Mouse (Mus musculus) limb, embryonic 13.5 days (tissue): ENCODE data around the gene Tpsg1. TPM values are rescaled to one million over a fixed set of nuclear protein-coding genes. Genes with fewer than 3 reads are reported as not detected.

Experiments
- ATAC-seq: fragments of 200-750 bp; cut with Nextera tagmentation; 2 replicates; pipeline ENCODE4 v1.8.0; 2017; ENCODE audit warnings: low read depth, moderate number of reproducible peaks, moderate TSS enrichment; ENCODE audit not compliant: low FRiP score
- H3K27ac ChIP-seq: fragments of 300-500 bp; sonication (generic); 2 replicates; pipeline ENCODE4 v1.5.1; 2015; ENCODE audit warnings: inconsistent platforms, mild to moderate bottlenecking, moderate library complexity
- H3K27me3 ChIP-seq: fragments of 300-500 bp; sonication (generic); 2 replicates; pipeline ENCODE4 v1.6.1; 2015; ENCODE audit warnings: mild to moderate bottlenecking, inconsistent platforms
- H3K36me3 ChIP-seq: fragments of 300-500 bp; sonication (generic); 2 replicates; pipeline ENCODE4 v1.6.1; 2015; ENCODE audit warnings: inconsistent platforms, mild to moderate bottlenecking, moderate library complexity
- H3K4me1 ChIP-seq: fragments of 300-500 bp; sonication (generic); 2 replicates; pipeline ENCODE4 v1.6.1; 2015; ENCODE audit warnings: inconsistent platforms
- H3K4me2 ChIP-seq: fragments of 300-500 bp; sonication (generic); replicated peaks from 2 replicates; pipeline ENCODE4 v1.6.1; 2015; ENCODE audit warnings: inconsistent platforms, mild to moderate bottlenecking, moderate library complexity
- H3K4me3 ChIP-seq: fragments of 300-500 bp; sonication (generic); 2 replicates; pipeline ENCODE4 v1.5.1; 2015; ENCODE audit warnings: moderate library complexity, mild to moderate bottlenecking, inconsistent platforms
- H3K9ac ChIP-seq: fragments of 300-500 bp; sonication (generic); 2 replicates; pipeline ENCODE4 v1.6.1; 2015; ENCODE audit warnings: mild to moderate bottlenecking, inconsistent platforms
- H3K9me3 ChIP-seq: fragments of 300-500 bp; sonication (generic); 2 replicates; pipeline ENCODE4 v1.6.1; 2016; ENCODE audit warnings: inconsistent platforms
- WGBS: fragments of 180-500 bp; shearing (Covaris S2); methylation state at CpG from one replicate; pipeline ENCODE4 v1.1.7; 2015; 5-methylcytosine and 5-hydroxymethylcytosine counted together
- polyA plus RNA-seq: library from polyadenylated mRNA; unstranded; fragments of >200 nt; fragmentation: Nextera tagmentation; extraction: Ambion mirVana; gene quantifications from 2 replicates; pipeline ENCODE4 v1.2.1, GENCODE M21; 2015

Tpsg1 gene
- polyA plus RNA-seq, 1 experiment from 2014 or later = 1.8 TPM

DNA sequence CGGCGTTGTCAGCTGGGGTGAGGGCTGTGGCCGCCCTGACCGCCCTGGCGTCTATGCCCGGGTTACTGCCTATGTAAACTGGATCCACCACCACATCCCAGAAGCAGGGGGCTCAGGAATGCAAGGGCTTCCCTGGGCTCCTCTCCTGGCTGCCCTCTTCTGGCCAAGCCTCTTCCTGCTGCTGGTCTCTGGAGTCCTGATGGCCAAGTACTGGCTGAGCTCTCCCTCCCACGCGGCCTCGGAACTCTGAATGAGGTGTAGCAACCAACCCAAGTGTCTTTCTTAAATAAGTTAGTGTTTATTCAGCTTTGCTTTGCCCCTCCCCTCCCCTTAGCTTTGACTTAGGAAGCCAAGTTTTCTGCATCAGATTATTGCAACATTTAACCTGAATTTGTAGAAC is 4.9 kb downstream of the Tpsg1 start:
- 57% methylated on average over 9 of the region's 9 CpGs for WGBS
- no peak; the same call in 1 of the 2 replicates for ATAC-seq
- Histone ChIP-seq H3K4me1 (no peaks in the 10 kb centered on the region), H3K9ac (no peak overlapping the region), H3K4me2 (no peak overlapping the region), H3K27ac (no peak overlapping the region), H3K27me3 (no peaks in the 10 kb centered on the region), H3K36me3 (peaks cover 43% of the 10 kb centered on the region), H3K9me3 (no peaks in the 10 kb centered on the region), H3K4me3 (no peak overlapping the region)

DNA sequence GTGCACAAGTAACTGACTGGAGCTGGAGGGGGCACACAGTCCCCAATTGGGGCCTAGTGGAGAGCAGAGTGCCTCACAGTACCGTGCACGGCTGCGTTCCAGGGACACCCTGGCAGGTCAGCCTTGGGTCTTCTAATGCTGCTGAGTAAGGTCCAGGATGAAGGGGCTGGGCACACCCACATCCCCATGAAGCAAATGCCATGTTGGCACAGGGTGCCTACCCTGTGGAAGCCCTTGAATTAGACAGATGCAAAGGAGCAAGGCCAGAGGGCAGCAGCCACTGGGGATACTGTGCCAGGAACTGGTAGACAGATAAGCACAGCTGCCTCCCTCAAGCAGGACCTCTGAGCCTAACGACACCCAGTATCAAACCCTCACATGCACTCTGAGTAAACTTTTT is 25.5 kb downstream of the Tpsg1 start:
- Histone ChIP-seq H3K27ac (no peak overlapping the region), H3K27me3 (no peaks in the 10 kb centered on the region), H3K9me3 (no peaks in the 10 kb centered on the region), H3K4me1 (peaks cover 16% of the 10 kb centered on the region), H3K4me3 (no peak overlapping the region), H3K9ac (no peak overlapping the region), H3K36me3 (peaks cover 71% of the 10 kb centered on the region), H3K4me2 (no peak overlapping the region)
- 88% methylated on average over 4 of the region's 4 CpGs for WGBS
- no peak for ATAC-seq

DNA sequence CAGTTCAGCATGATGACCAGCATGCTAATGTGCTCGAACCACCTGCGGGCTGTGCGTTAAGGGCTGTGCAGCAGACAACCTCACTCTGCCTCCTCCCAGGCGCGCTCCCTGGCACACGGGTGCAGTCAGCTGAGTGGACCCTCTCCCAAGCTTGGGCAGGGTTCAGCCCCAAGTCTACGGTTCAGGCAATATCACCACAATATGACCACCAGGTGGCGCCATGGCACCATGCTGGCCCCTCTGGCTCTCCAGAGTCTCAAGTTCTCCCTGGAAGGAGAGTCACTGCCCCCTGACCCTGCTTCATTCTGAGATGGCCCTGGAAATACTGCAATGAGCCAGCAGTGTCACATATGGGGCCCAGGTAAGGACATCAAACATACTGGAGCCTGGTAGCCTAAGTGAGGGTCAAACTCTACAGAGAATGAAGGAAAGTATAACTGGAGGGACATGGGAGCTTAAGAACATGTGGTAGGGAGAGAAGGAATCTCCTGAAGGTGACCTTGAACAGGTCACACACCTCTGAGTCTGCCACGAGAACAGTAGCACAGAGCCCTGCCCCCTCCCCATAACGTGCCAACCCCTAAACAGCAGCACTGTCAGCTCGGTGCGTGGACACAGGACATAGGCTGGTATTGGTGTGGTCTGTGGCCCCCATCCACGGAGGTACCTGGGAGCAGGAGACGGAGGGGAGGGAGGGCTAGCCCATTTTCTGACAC is 28.9 kb downstream of the Tpsg1 start:
- no peak overlapping the region for H3K4me3 ChIP-seq
- H3K9me3 ChIP-seq = no peaks in the 10 kb centered on the region
- no peak overlapping the region for H3K4me2 ChIP-seq
- ATAC-seq = peak; percentile 33; the same call in 1 of the 2 replicates
- 0 out of 2 replicates have a peak, but pooled peaks cover 3% of the 10 kb centered on the region for H3K27me3 ChIP-seq
- peaks cover 22% of the 10 kb centered on the region for H3K4me1 ChIP-seq
- peaks cover 40% of the 10 kb centered on the region for H3K36me3 ChIP-seq
- no peak overlapping the region for H3K27ac ChIP-seq
- WGBS = 25% methylated on average over 14 of the region's 14 CpGs
- H3K9ac ChIP-seq = no peak overlapping the region

DNA sequence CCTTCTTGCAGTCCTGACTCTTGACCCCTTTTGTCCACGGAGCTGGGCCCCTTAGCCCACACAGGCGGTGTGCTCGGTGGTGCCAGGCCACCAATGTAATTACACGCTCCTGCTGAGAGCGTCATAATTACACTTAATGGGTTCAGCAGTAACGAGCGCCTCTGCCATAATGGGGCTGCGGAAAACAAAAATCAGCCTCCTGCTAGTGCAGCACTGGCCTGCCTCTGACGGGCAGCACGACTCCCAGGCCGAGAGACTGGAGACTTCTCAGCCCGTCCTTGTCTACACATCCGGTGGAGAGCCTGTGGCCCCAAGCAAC is 29.4 kb downstream of the Tpsg1 start:
- H3K27me3 ChIP-seq = 0 out of 2 replicates have a peak, but pooled peaks cover 3% of the 10 kb centered on the region
- peaks cover 40% of the 10 kb centered on the region for H3K36me3 ChIP-seq
- 15% methylated on average over 13 of the region's 13 CpGs for WGBS
- H3K27ac ChIP-seq = no peak overlapping the region
- H3K4me3 ChIP-seq = no peak overlapping the region
- 0 out of 2 replicates have a peak overlapping the region, but pooled peaks have one; percentile 13 for H3K9ac ChIP-seq
- H3K9me3 ChIP-seq = no peaks in the 10 kb centered on the region
- H3K4me1 ChIP-seq = peaks cover 22% of the 10 kb centered on the region
- ATAC-seq = no peak
- no peak overlapping the region for H3K4me2 ChIP-seq

DNA sequence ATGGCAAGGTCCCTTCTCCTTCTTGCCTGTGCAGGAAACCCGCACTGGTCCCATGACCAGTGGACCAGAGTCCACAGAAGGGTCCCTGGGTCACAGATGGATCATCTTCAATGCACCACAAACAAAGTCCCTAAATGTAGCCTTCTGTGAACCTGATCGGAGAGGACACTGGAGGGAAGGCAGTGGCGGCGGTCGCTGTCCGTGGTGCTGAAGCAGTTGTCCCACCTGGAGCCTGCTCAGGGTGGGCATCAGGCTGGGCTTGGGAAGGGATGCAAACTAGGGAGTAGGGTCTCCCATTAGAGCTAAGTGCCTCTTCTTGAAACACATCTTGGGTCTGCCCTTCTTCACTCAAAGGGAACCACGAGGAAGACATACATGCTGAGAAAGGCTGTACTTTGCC is 31.4 kb downstream of the Tpsg1 start:
- H3K4me2 ChIP-seq = no peak overlapping the region
- H3K9me3 ChIP-seq = no peaks in the 10 kb centered on the region
- H3K4me1 ChIP-seq = peaks cover 33% of the 10 kb centered on the region
- WGBS = 6% methylated on average over 7 of the region's 7 CpGs
- peaks cover 26% of the 10 kb centered on the region for H3K36me3 ChIP-seq
- H3K27ac ChIP-seq = no peak overlapping the region
- ATAC-seq = no peak
- H3K27me3 ChIP-seq = 0 out of 2 replicates have a peak, but pooled peaks cover 3% of the 10 kb centered on the region
- no peak overlapping the region for H3K9ac ChIP-seq
- no peak overlapping the region for H3K4me3 ChIP-seq

- H3K4me1 ChIP-seq = peaks cover 43% of the 10 kb centered on the region
- no peak overlapping the region for H3K4me3 ChIP-seq
- H3K36me3 ChIP-seq = peaks cover 23% of the 10 kb centered on the region
- whole genome bisulfite sequencing = 49% methylated on average over 4 of the region's 4 CpGs
- H3K4me2 ChIP-seq = no peak overlapping the region
- no peak overlapping the region for H3K9ac ChIP-seq
- ATAC-seq = no peak
- H3K27ac ChIP-seq = no peak overlapping the region
- no peaks in the 10 kb centered on the region for H3K9me3 ChIP-seq
- H3K27me3 ChIP-seq = 0 out of 2 replicates have a peak, but pooled peaks cover 3% of the 10 kb centered on the region
Measured at GRCm38 (mm10) chr17:25401491-25401890, 32.4 kb downstream of the Tpsg1 start.

DNA sequence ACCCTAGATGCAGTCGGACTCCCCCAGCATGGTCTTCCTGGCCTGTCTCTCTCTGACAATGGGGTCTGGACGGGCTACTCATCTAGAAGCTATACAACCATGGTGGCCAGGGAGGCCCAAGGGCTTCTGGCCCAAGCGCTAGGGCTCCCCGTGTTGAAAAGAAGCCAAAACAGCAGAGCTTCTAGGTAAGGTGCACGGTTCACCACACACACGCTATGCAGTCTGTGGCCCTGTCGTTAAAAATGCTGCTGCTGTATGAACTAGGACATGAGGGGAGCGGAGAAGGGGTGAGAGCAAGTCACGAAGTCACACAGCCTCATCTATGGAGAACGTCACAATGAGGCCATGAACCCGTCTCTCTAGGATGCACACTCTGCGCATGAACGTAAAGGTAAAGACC is 33.2 kb downstream of the Tpsg1 start:
- H3K27me3 ChIP-seq = 0 out of 2 replicates have a peak, but pooled peaks cover 3% of the 10 kb centered on the region
- no peak overlapping the region for H3K27ac ChIP-seq
- 83% methylated on average over 13 of the region's 13 CpGs for WGBS
- H3K4me2 ChIP-seq = no peak overlapping the region
- no peaks in the 10 kb centered on the region for H3K9me3 ChIP-seq
- H3K36me3 ChIP-seq = peaks cover 16% of the 10 kb centered on the region
- no peak overlapping the region for H3K9ac ChIP-seq
- H3K4me3 ChIP-seq = no peak overlapping the region
- no peak for ATAC-seq
- peaks cover 51% of the 10 kb centered on the region for H3K4me1 ChIP-seq

DNA sequence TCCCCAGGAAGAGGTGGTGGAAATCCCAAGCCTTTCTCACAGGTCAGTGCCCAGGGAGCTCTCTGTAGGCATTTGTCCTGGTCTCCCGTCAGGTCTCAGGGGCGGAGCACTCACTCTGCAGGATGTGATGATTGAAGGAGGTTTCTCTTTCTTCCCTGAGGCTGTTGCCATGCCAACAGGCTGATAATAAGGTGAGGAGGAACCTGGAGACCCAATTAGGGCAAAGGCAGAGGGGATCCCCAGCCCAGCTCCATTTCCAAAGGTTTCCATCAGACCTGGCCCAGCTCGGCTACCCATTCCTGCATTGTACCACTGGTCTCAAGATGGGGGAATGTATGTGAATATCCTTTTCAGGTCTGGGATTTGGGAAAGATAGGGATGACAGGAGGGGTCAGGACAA is 35.1 kb downstream of the Tpsg1 start:
- no peak overlapping the region for H3K4me2 ChIP-seq
- H3K27ac ChIP-seq = no peak overlapping the region
- peaks cover 56% of the 10 kb centered on the region for H3K4me1 ChIP-seq
- H3K9me3 ChIP-seq = no peaks in the 10 kb centered on the region
- H3K36me3 ChIP-seq = peaks cover 13% of the 10 kb centered on the region; the same call in 1 of the 2 replicates
- H3K4me3 ChIP-seq = no peak overlapping the region
- 0 out of 2 replicates have a peak, but pooled peaks cover 3% of the 10 kb centered on the region for H3K27me3 ChIP-seq
- H3K9ac ChIP-seq = no peak overlapping the region
- 46% methylated on average over 3 of the region's 3 CpGs for WGBS
- ATAC-seq = no peak

DNA sequence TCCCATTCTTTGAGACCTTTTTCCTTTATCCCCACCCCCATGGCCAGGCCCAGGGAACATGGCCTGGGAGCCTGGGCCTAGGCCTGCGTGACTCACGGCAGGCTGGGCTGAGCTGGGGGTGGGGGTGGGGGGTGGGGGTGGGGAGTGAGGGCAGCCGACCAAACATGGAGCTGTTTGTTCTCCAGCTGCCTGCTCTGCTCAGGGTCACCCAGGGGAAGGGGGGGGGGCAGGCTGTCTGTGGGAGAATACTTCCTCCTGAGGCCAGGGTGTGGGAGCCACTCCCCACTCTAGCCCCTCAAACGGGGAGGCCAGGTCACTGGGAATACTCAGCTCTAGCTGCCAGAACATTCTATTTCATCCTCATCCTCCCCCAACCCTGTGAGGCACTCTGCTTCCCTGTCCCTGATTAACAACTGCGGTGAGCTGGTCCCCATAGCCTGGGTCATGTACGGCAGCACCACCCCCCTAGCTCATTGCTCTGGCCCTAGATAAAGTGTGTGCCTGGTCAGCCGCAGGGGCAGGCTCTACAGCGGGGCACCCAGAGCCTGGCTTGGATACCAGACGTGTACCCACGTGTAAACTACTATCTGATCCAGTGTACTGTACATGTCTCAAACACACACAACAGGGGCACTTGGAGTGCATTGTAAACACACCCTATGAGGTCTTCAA is 36.3 kb downstream of the Tpsg1 start:
- Histone ChIP-seq H3K36me3 (peaks cover 13% of the 10 kb centered on the region; the same call in 1 of the 2 replicates), H3K4me3 (no peak overlapping the region), H3K4me2 (peak overlapping the region; percentile 12), H3K9me3 (no peaks in the 10 kb centered on the region), H3K27me3 (0 out of 2 replicates have a peak, but pooled peaks cover 3% of the 10 kb centered on the region), H3K4me1 (peaks cover 58% of the 10 kb centered on the region), H3K9ac (0 out of 2 replicates have a peak overlapping the region, but pooled peaks have one; percentile 25), H3K27ac (peak overlapping the region; percentile 48)
- peak; percentile 55; the same call in 1 of the 2 replicates for ATAC-seq
- WGBS = 15% methylated on average over 9 of the region's 10 CpGs

DNA sequence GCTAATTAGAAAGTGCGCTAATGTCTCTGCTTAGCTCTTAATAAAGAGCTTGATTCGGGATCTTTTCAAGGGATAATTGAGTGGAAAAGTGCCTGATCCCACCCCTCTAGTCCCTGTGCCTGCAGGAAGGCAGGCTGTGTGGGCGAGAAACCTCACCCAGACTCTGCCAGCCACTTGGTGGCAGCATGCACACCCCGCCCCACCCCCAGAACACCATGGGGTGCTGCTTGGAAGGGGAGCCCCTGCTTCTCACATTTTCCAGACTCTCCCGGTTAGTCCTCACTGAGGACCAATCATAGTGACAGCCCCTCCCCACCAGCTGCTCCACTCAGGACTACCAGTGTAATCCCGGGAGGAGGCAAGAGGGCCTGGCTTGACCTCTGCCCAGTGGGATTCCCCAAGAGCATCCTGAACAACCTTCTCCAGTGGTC is 37.0 kb downstream of the Tpsg1 start:
- Histone ChIP-seq H3K4me1 (peaks cover 65% of the 10 kb centered on the region), H3K9me3 (no peaks in the 10 kb centered on the region)

DNA sequence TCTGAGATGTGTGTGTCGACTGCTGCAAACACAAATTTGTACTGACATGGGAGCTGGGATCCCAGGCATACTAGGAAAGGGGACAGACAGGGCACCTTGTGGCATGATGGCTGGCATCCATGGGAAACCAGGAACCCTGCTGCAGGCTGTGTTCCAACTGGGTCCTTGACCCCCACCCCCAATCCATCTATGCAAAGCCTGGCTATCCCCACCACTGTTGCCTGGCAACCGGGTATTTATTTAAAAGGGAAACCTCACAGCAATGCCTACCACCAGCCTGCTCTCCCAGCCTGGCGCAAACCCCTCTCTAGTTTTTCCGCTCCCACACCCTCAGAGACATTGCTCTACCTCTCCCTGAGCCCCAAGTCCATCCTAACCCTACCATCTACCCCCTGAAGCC is 38.3 kb downstream of the Tpsg1 start:
- Histone ChIP-seq H3K27ac (no peak overlapping the region), H3K4me1 (peaks cover 78% of the 10 kb centered on the region), H3K27me3 (no peaks in the 10 kb centered on the region), H3K4me2 (no peak overlapping the region), H3K36me3 (peaks cover 13% of the 10 kb centered on the region; the same call in 1 of the 2 replicates), H3K9me3 (no peaks in the 10 kb centered on the region), H3K9ac (no peak overlapping the region), H3K4me3 (no peak overlapping the region)
- WGBS = 80% methylated on average over 4 of the region's 4 CpGs
- ATAC-seq = no peak

More for the DNA sequence above, 37.0 kb downstream of the Tpsg1 start:
- 0 out of 2 replicates have a peak overlapping the region, but pooled peaks have one; percentile 4 for H3K9ac ChIP-seq
- peak overlapping the region; percentile 12 for H3K4me2 ChIP-seq
- WGBS = 17% methylated on average over 6 of the region's 6 CpGs
- ATAC-seq = 0 out of 2 replicates have a peak, but pooled peaks have one; percentile 13
- H3K27me3 ChIP-seq = 0 out of 2 replicates have a peak, but pooled peaks cover 3% of the 10 kb centered on the region
- no peak overlapping the region for H3K4me3 ChIP-seq
- H3K36me3 ChIP-seq = peaks cover 13% of the 10 kb centered on the region; the same call in 1 of the 2 replicates
- peak overlapping the region; percentile 48 for H3K27ac ChIP-seq
